Mouse (Mus musculus) hindbrain, embryonic 15.5 days (tissue): ENCODE measurements around the gene Nemp1. TPM values are rescaled to one million over a fixed set of nuclear protein-coding genes. Genes with fewer than 3 reads are reported as not detected.
A peak's percentile ranks its signal among the peaks of the same experiment; 100 is the strongest.

Source experiments
- ATAC-seq: fragments of 200-750 bp; cut with Nextera tagmentation; 2 replicates; pipeline ENCODE4 v1.8.0; 2017; ENCODE audit warnings: low read depth, moderate number of reproducible peaks, moderate TSS enrichment; ENCODE audit not compliant: low FRiP score
- H3K27ac ChIP-seq: fragments of 300-500 bp; sonication (generic); replicated peaks from 2 replicates; pipeline ENCODE4 v1.5.1; 2015; ENCODE audit warnings: mild to moderate bottlenecking, inconsistent platforms
- H3K27me3 ChIP-seq: fragments of 300-500 bp; sonication (generic); 2 replicates; pipeline ENCODE4 v1.6.1; 2015; ENCODE audit warnings: control low read depth, inconsistent platforms
- H3K36me3 ChIP-seq: fragments of 300-500 bp; sonication (generic); 2 replicates; pipeline ENCODE4 v1.6.1; 2015; ENCODE audit warnings: control low read depth, inconsistent platforms
- H3K4me1 ChIP-seq: fragments of 300-500 bp; sonication (generic); replicated peaks from 2 replicates; pipeline ENCODE4 v1.6.1; 2015; ENCODE audit warnings: control low read depth, inconsistent platforms
- H3K4me2 ChIP-seq: fragments of 300-500 bp; sonication (generic); 2 replicates; pipeline ENCODE4 v1.6.1; 2015; ENCODE audit warnings: moderate library complexity, mild to moderate bottlenecking, inconsistent platforms
- H3K4me3 ChIP-seq: fragments of 300-500 bp; sonication (generic); 2 replicates; pipeline ENCODE4 v1.5.1; 2015; ENCODE audit warnings: mild to moderate bottlenecking, inconsistent platforms
- H3K9ac ChIP-seq: fragments of 300-500 bp; sonication (generic); 2 replicates; pipeline ENCODE4 v1.6.1; 2015; ENCODE audit warnings: inconsistent platforms
- H3K9me3 ChIP-seq: fragments of 300-500 bp; sonication (generic); 2 replicates; pipeline ENCODE4 v1.6.1; 2016; ENCODE audit warnings: control low read depth, inconsistent platforms
- WGBS: fragments of 180-500 bp; shearing (Covaris S2); methylation state at CpG from one replicate; pipeline ENCODE4 v1.1.7; 2015; 5-methylcytosine and 5-hydroxymethylcytosine counted together
- polyA plus RNA-seq: library from polyadenylated mRNA; unstranded; fragments of >200 nt; fragmentation: Nextera tagmentation; extraction: Ambion mirVana; gene quantifications from 2 replicates; pipeline ENCODE4 v1.2.1, GENCODE M21; 2015

The Nemp1 gene
- polyA plus RNA-seq, 1 experiment from 2014 or later: 3.1 TPM

- peaks cover 50% of the 10 kb centered on the region for H3K27me3 ChIP-seq
Observed at GRCm38 (mm10) chr10:127668093-127669050, 1.7 kb downstream of the Nemp1 start, which contains the start of gene Nab2. Nab2 (minus strand) TSS chr10:127668568.

GRCm38 (mm10) chr10:127669170-127669569 lies 2.5 kb downstream of the Nemp1 start:
- no peak overlapping the region; the same call in 1 of the 2 replicates for H3K27ac ChIP-seq
- peak overlapping the region; percentile 91; the same call in 1 of the 2 replicates for H3K4me2 ChIP-seq
- no peak overlapping the region for H3K4me3 ChIP-seq
- ATAC-seq: no peak
- no peaks in the 10 kb centered on the region for H3K9me3 ChIP-seq
- H3K27me3 ChIP-seq: peaks cover 42% of the 10 kb centered on the region
- no peaks in the 10 kb centered on the region for H3K36me3 ChIP-seq
- no peak overlapping the region for H3K9ac ChIP-seq
- WGBS: 22% methylated on average over 7 of the region's 7 CpGs
- H3K4me1 ChIP-seq: peaks cover 42% of the 10 kb centered on the region

More at GRCm38 (mm10) chr10:127668093-127669050, 1.7 kb downstream of the Nemp1 start, which contains the start of gene Nab2:
- WGBS: 3% methylated on average over 39 of the region's 40 CpGs
- peak within 1 kb of the TSS; percentile 73 for H3K27ac ChIP-seq
- H3K4me1 ChIP-seq: peaks cover 43% of the 10 kb centered on the region
- peak within 1 kb of the TSS; percentile 49 for H3K4me3 ChIP-seq
- no peaks in the 10 kb centered on the region for H3K36me3 ChIP-seq
- H3K9ac ChIP-seq: peak within 1 kb of the TSS; percentile 34
- no peaks in the 10 kb centered on the region for H3K9me3 ChIP-seq
- peak within 1 kb of the TSS; percentile 91 for H3K4me2 ChIP-seq
- 0 out of 2 replicates have a peak, but pooled peaks have one; percentile 4 for ATAC-seq

GRCm38 (mm10) chr10:127670185-127670584 lies 3.5 kb downstream of the Nemp1 start:
- peaks cover 38% of the 10 kb centered on the region for H3K4me1 ChIP-seq
- 91% methylated on average over 2 of the region's 2 CpGs for WGBS

GRCm38 (mm10) chr10:127671276-127671675 lies 4.6 kb downstream of the Nemp1 start:
- H3K4me1 ChIP-seq: peaks cover 29% of the 10 kb centered on the region
- H3K36me3 ChIP-seq: no peaks in the 10 kb centered on the region
- WGBS: 39% methylated on average over 2 of the region's 2 CpGs
- no peak overlapping the region for H3K9ac ChIP-seq
- H3K4me2 ChIP-seq: no peak overlapping the region
- no peak overlapping the region for H3K27ac ChIP-seq
- H3K4me3 ChIP-seq: no peak overlapping the region
- no peaks in the 10 kb centered on the region for H3K9me3 ChIP-seq
- H3K27me3 ChIP-seq: peaks cover 22% of the 10 kb centered on the region
- no peak for ATAC-seq

More at GRCm38 (mm10) chr10:127670185-127670584, 3.5 kb downstream of the Nemp1 start:
- Histone ChIP-seq H3K27ac (no peak overlapping the region), H3K36me3 (no peaks in the 10 kb centered on the region), H3K27me3 (peaks cover 32% of the 10 kb centered on the region), H3K4me2 (no peak overlapping the region), H3K9me3 (no peaks in the 10 kb centered on the region), H3K9ac (no peak overlapping the region), H3K4me3 (no peak overlapping the region)
- ATAC-seq: no peak

- H3K9ac ChIP-seq: no peak overlapping the region
- no peak for ATAC-seq
- 94% methylated on average over 6 of the region's 6 CpGs for WGBS
- peaks cover 4% of the 10 kb centered on the region for H3K27me3 ChIP-seq
- no peaks in the 10 kb centered on the region for H3K36me3 ChIP-seq
- peaks cover 12% of the 10 kb centered on the region for H3K4me1 ChIP-seq
- H3K4me2 ChIP-seq: no peak overlapping the region
- no peak overlapping the region for H3K27ac ChIP-seq
- H3K9me3 ChIP-seq: no peaks in the 10 kb centered on the region
- no peak overlapping the region for H3K4me3 ChIP-seq
Observed at GRCm38 (mm10) chr10:127674046-127674655, 7.5 kb downstream of the Nemp1 start.

GRCm38 (mm10) chr10:127674794-127675522 lies 8.3 kb downstream of the Nemp1 start:
- Histone ChIP-seq H3K4me3 (no peak overlapping the region), H3K27me3 (no peaks in the 10 kb centered on the region), H3K4me2 (no peak overlapping the region), H3K9ac (no peak overlapping the region), H3K4me1 (peaks cover 11% of the 10 kb centered on the region), H3K27ac (no peak overlapping the region), H3K9me3 (no peaks in the 10 kb centered on the region), H3K36me3 (no peaks in the 10 kb centered on the region)
- no peak for ATAC-seq
- WGBS: 83% methylated on average over 8 of the region's 8 CpGs

GRCm38 (mm10) chr10:127675859-127676398 lies 9.2 kb downstream of the Nemp1 start:
- H3K4me3 ChIP-seq: peak overlapping the region; percentile 71
- ATAC-seq: no peak
- no peaks in the 10 kb centered on the region for H3K36me3 ChIP-seq
- H3K4me1 ChIP-seq: peaks cover 11% of the 10 kb centered on the region
- 57% methylated on average over 5 of the region's 5 CpGs for WGBS
- H3K9me3 ChIP-seq: no peaks in the 10 kb centered on the region
- peak overlapping the region; percentile 69 for H3K27ac ChIP-seq
- H3K4me2 ChIP-seq: peak overlapping the region; percentile 96
- no peak overlapping the region for H3K9ac ChIP-seq
- no peaks in the 10 kb centered on the region for H3K27me3 ChIP-seq

- peak overlapping the region; percentile 71 for H3K4me3 ChIP-seq
- peak; percentile 97 for ATAC-seq
- no peaks in the 10 kb centered on the region for H3K9me3 ChIP-seq
- no peaks in the 10 kb centered on the region for H3K27me3 ChIP-seq
- under 1% methylated on average over 69 of the region's 71 CpGs for WGBS
- no peaks in the 10 kb centered on the region for H3K36me3 ChIP-seq
- peak overlapping the region; percentile 69 for H3K27ac ChIP-seq
- H3K9ac ChIP-seq: peak overlapping the region; percentile 51
- peak overlapping the region; percentile 96 for H3K4me2 ChIP-seq
- peaks cover 11% of the 10 kb centered on the region for H3K4me1 ChIP-seq
Observed at GRCm38 (mm10) chr10:127676691-127677548, 10.2 kb downstream of the Nemp1 start.

GRCm38 (mm10) chr10:127677591-127678336 lies 11.1 kb downstream of the Nemp1 start:
- whole genome bisulfite sequencing: 10% methylated on average over 14 of the region's 14 CpGs
- ATAC-seq: no peak
- no peak overlapping the region for H3K27ac ChIP-seq

GRCm38 (mm10) chr10:127679208-127679607 lies 12.5 kb downstream of the Nemp1 start:
- H3K4me3 ChIP-seq: no peak overlapping the region
- H3K4me1 ChIP-seq: peaks cover 11% of the 10 kb centered on the region
- H3K27ac ChIP-seq: no peak overlapping the region
- ATAC-seq: no peak
- H3K4me2 ChIP-seq: no peak overlapping the region
- 90% methylated on average over 1 of the region's 1 CpGs for WGBS
- no peaks in the 10 kb centered on the region for H3K27me3 ChIP-seq
- no peaks in the 10 kb centered on the region for H3K36me3 ChIP-seq
- no peaks in the 10 kb centered on the region for H3K9me3 ChIP-seq
- no peak overlapping the region for H3K9ac ChIP-seq

More at GRCm38 (mm10) chr10:127677591-127678336, 11.1 kb downstream of the Nemp1 start:
- no peaks in the 10 kb centered on the region for H3K27me3 ChIP-seq
- peaks cover 11% of the 10 kb centered on the region for H3K4me1 ChIP-seq
- H3K4me2 ChIP-seq: peak overlapping the region; percentile 96
- H3K4me3 ChIP-seq: peak overlapping the region; percentile 71
- H3K9me3 ChIP-seq: no peaks in the 10 kb centered on the region
- H3K36me3 ChIP-seq: no peaks in the 10 kb centered on the region
- peak overlapping the region; percentile 51 for H3K9ac ChIP-seq
